Mouse (Mus musculus) layer of hippocampus, adult 2 months (tissue): ENCODE measurements around the gene Mboat7. TPM values are rescaled to one million over a fixed set of nuclear protein-coding genes. Genes with fewer than 3 reads are reported as not detected.
"Not testable (repeated sequence)": the region's sequence is repeated elsewhere in the genome, so short reads cannot be mapped to it uniquely, and the experiment has no call there.

Source experiments
- DNase-seq, 2 experiments: peaks; one replicate each; pipeline ENCODE4 v3.0.0; 2022; ENCODE audit warnings: low spot score in 2 of 2
- H3K27ac ChIP-seq: fragments of 200-600 bp; 2 replicates; pipeline ENCODE4 v1.8.1; 2022
- H3K4me3 ChIP-seq: fragments of 200-600 bp; 2 replicates; pipeline ENCODE4 v1.8.1; 2022; ENCODE audit warnings: mild to moderate bottlenecking
- CTCF ChIP-seq: fragments of 200-600 bp; conservative IDR thresholded peaks from 2 replicates; pipeline ENCODE4 v1.8.1; 2022; ENCODE audit warnings: antibody characterized with exemption, mild to moderate bottlenecking, moderate library complexity
- long read RNA-seq, 2 experiments: library from polyadenylated mRNA; stranded (forward); transcript quantifications; one replicate each; pipeline ENCODE4 v2.0.0; 2021; ENCODE audit warnings: borderline mapping rate in 2 of 2
- total RNA-seq, 2 experiments: library from RNA; stranded (reverse); gene quantifications; 2 replicates each; pipeline ENCODE4 v1.2.3; 2021

Gene Mboat7
- total RNA-seq = 100 to 1,000 TPM; 160 to 170 TPM
- long read RNA-seq, experiment 1, transcript Mboat7-206 (2 exons, 795 nt) = minor isoform, 22 of 74 reads
- long read RNA-seq, experiment 1, transcript Mboat7-201 (8 exons, 2,878 nt) = major isoform, 30 of 74 reads
- long read RNA-seq, experiment 1, partial matches to known transcripts = 7 of 74 reads
- long read RNA-seq, experiment 1, other reads (novel, unspliced or antisense) = 15 of 74 reads
- long read RNA-seq, experiment 2, transcript Mboat7-201 (8 exons, 2,878 nt) = major isoform, 52 of 126 reads
- long read RNA-seq, experiment 2, transcript Mboat7-206 (2 exons, 795 nt) = minor isoform, 24 of 126 reads
- long read RNA-seq, experiment 2, partial matches to known transcripts = 10 of 126 reads
- long read RNA-seq, experiment 2, other reads (novel, unspliced or antisense) = 40 of 126 reads

GRCm38 (mm10) chr7:3692987-3693808 lies at the start of gene Mboat7:
Gene Mboat7, minus strand, starts transcription at chr7:3693523.
- DNase-seq = peak; percentile 96 to 98
- H3K27ac ChIP-seq = peak within 1 kb of the TSS; percentile 94
- peak within 1 kb of the TSS; percentile 96 for H3K4me3 ChIP-seq
- no peak for TF ChIP-seq CTCF

- not testable (repeated sequence) for H3K27ac ChIP-seq, DNase-seq, H3K4me3 ChIP-seq
Observed at GRCm38 (mm10) chr7:3732675-3733074, 39.4 kb upstream of the Mboat7 start.

- not testable (repeated sequence) for DNase-seq, H3K27ac ChIP-seq, H3K4me3 ChIP-seq
Observed at GRCm38 (mm10) chr7:3725459-3725858, 32.1 kb upstream of the Mboat7 start.

- not testable (repeated sequence) for H3K27ac ChIP-seq, DNase-seq, H3K4me3 ChIP-seq
Observed at GRCm38 (mm10) chr7:3720268-3720667, 26.9 kb upstream of the Mboat7 start, which contains the start of gene Pirb. Gene Pirb, minus strand, starts transcription at chr7:3720391.

- Histone ChIP-seq H3K4me3 (no peak overlapping the region), H3K27ac (no peak overlapping the region)
- no peak for DNase-seq
- TF ChIP-seq CTCF = no peak
Observed at GRCm38 (mm10) chr7:3715249-3715648, 21.9 kb upstream of the Mboat7 start.

- H3K4me3 ChIP-seq = no peak overlapping the region
- DNase-seq = no peak
- no peak for TF ChIP-seq CTCF
- no peak overlapping the region for H3K27ac ChIP-seq
Observed at GRCm38 (mm10) chr7:3712264-3712942, 19.1 kb upstream of the Mboat7 start.

- Histone ChIP-seq H3K4me3 (no peak overlapping the region), H3K27ac (no peak overlapping the region)
- DNase-seq = peak in 1 of 2 experiments; percentile 7
- TF ChIP-seq CTCF = no peak
Observed at GRCm38 (mm10) chr7:3709000-3709399, 15.7 kb upstream of the Mboat7 start.

- not testable (repeated sequence) for DNase-seq, H3K4me3 ChIP-seq, H3K27ac ChIP-seq
- peak; percentile 30 for TF ChIP-seq CTCF
Observed at GRCm38 (mm10) chr7:3708447-3708980, 15.2 kb upstream of the Mboat7 start.

GRCm38 (mm10) chr7:3707568-3708413 lies 14.5 kb upstream of the Mboat7 start:
- no peak for TF ChIP-seq CTCF
- no peak overlapping the region for H3K4me3 ChIP-seq
- no peak for DNase-seq
- no peak overlapping the region for H3K27ac ChIP-seq

- 0 out of 2 replicates have a peak overlapping the region, but pooled peaks have one; percentile 8 for H3K27ac ChIP-seq
- no peak for TF ChIP-seq CTCF
- no peak for DNase-seq
- no peak overlapping the region for H3K4me3 ChIP-seq
Observed at GRCm38 (mm10) chr7:3707027-3707426, 13.7 kb upstream of the Mboat7 start.

GRCm38 (mm10) chr7:3706343-3706934 lies 13.1 kb upstream of the Mboat7 start:
- Histone ChIP-seq H3K4me3 (0 out of 2 replicates have a peak overlapping the region, but pooled peaks have one; percentile 90), H3K27ac (peak overlapping the region; percentile 8; the same call in 1 of the 2 replicates)
- no peak for TF ChIP-seq CTCF
- no peak for DNase-seq
